Mouse (Mus musculus) cerebellum, adult 2 months (tissue): Measurements from ENCODE around the gene Emilin2.

Source experiments
- CTCF ChIP-seq: fragments of 200-500 bp; IDR thresholded peaks from 2 replicates; pipeline ENCODE4 v1.5.1; 2011; ENCODE audit warnings: low read depth, mild to moderate bottlenecking, control low read depth, low read length, moderate library complexity, borderline replicate concordance; ENCODE audit not compliant: insufficient read depth
- POLR2A ChIP-seq: fragments of 200-500 bp; IDR thresholded peaks from 2 replicates; pipeline ENCODE4 v1.6.1; 2011; ENCODE audit warnings: low read length, control low read depth, borderline replicate concordance; ENCODE audit not compliant: insufficient read depth

- TF ChIP-seq POLR2A (no peak), CTCF (no peak)
These were observed 96.4 kb downstream of the Emilin2 start for GRCm38 (mm10) chr17:71215241-71215839.
